In the genomic region with DNA sequence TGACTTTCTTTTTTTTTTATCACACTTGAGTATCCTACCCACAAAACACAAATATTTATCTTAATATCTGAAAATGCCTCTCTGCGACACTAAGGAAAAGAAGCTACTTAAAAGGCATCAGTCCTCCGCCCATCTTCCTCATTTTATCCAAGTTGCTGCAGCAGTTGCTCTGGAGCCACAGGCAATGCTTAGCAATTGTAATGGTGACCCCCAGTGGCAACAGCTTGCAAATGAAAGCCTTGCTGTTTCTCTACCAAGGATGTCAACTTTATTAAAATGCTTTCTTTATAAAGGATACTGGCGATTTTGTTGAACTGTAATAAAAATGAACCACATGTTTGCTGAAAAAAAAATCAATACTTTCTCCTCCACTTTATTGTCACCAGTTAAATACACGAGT, we compare ENCODE assay signal across 10 mouse cellular contexts. TPM values are rescaled to one million over a fixed set of nuclear protein-coding genes. Genes with fewer than 3 reads are reported as not detected.
DNase-seq lines count a peak whose midpoint lies in the region; ATAC-seq and TF ChIP-seq lines count a peak whose summit lies in the region.
"Had no signal": no experiment of that assay in that cellular context is flagged by ENCODE, and none has a peak within 500 bp of the region (broad histone marks: within the 10 kb centered on the region; RNA-seq: fewer than 3 reads in every experiment).

No protein-coding gene starts in this region.

- no peak for TF ChIP-seq POLR2A in heart, adult 2 months (IDR thresholded peaks at IDR 0.05; ENCODE audit: insufficient read depth, low read depth, low read length)

- H3K4me2 ChIP-seq in midbrain, embryonic 15.5 days: no peak overlapping the region
- no peak overlapping the region for H3K4me2 ChIP-seq in midbrain, embryonic 11.5 days
- H3K4me2 ChIP-seq in intestine, embryonic 15.5 days (replicated peaks): no peak overlapping the region
- H3K4me2 ChIP-seq: heart, embryonic 15.5 days; midbrain, embryonic 12.5 days had no signal

- H3K4me1 ChIP-seq in heart, adult 2 months (ENCODE audit: control insufficient read depth, insufficient read depth, low read length): no peaks in the 10 kb centered on the region
- no peaks in the 10 kb centered on the region for H3K4me1 ChIP-seq in heart, embryonic 10.5 days
- H3K4me1 ChIP-seq in midbrain, embryonic 15.5 days: no peaks in the 10 kb centered on the region
- H3K4me1 ChIP-seq in midbrain, embryonic 10.5 days: no peaks in the 10 kb centered on the region
- no peaks in the 10 kb centered on the region for H3K4me1 ChIP-seq in midbrain, embryonic 11.5 days (ENCODE audit: control insufficient read depth, insufficient read depth, low read length)
- no peaks in the 10 kb centered on the region for H3K4me1 ChIP-seq in intestine, embryonic 15.5 days (replicated peaks)
- H3K4me1 ChIP-seq: heart, embryonic 15.5 days; midbrain, embryonic 12.5 days had no signal

- no peak overlapping the region for H3K9ac ChIP-seq in heart, adult 2 months (ENCODE audit: low read depth, low read length)
- H3K9ac ChIP-seq in midbrain, embryonic 15.5 days: no peak overlapping the region
- no peak overlapping the region for H3K9ac ChIP-seq in midbrain, embryonic 11.5 days (ENCODE audit: low read length)
- no peak overlapping the region for H3K9ac ChIP-seq in intestine, embryonic 15.5 days
- H3K9ac ChIP-seq: heart, embryonic 15.5 days; midbrain, embryonic 12.5 days had no signal

- no peaks in the 10 kb centered on the region for H3K79me2 ChIP-seq in heart, adult 2 months (replicated peaks; ENCODE audit: control insufficient read depth, insufficient read depth, low read length)

- no peak overlapping the region for H3K4me3 ChIP-seq in heart, adult 2 months
- H3K4me3 ChIP-seq in heart, embryonic 10.5 days: no peak overlapping the region
- no peak overlapping the region for H3K4me3 ChIP-seq in midbrain, embryonic 15.5 days
- no peak overlapping the region for H3K4me3 ChIP-seq in midbrain, embryonic 10.5 days
- no peak overlapping the region for H3K4me3 ChIP-seq in midbrain, embryonic 11.5 days (ENCODE audit: low read depth, low read length)
- H3K4me3 ChIP-seq in intestine, embryonic 15.5 days (replicated peaks): no peak overlapping the region
- H3K4me3 ChIP-seq: heart, embryonic 15.5 days; midbrain, embryonic 12.5 days had no signal

- H3K36me3 ChIP-seq in heart, adult 2 months (ENCODE audit: control insufficient read depth, insufficient read depth, low read length): no peaks in the 10 kb centered on the region
- H3K36me3 ChIP-seq in heart, embryonic 10.5 days: no peaks in the 10 kb centered on the region
- no peaks in the 10 kb centered on the region for H3K36me3 ChIP-seq in midbrain, embryonic 15.5 days (replicated peaks)
- H3K36me3 ChIP-seq in midbrain, embryonic 10.5 days: no peaks in the 10 kb centered on the region
- no peaks in the 10 kb centered on the region for H3K36me3 ChIP-seq in midbrain, embryonic 11.5 days (ENCODE audit: control insufficient read depth, insufficient read depth, low read length)
- no peaks in the 10 kb centered on the region for H3K36me3 ChIP-seq in intestine, embryonic 15.5 days
- H3K36me3 ChIP-seq: heart, embryonic 15.5 days; midbrain, embryonic 12.5 days had no signal

- DNase-seq in heart, adult 2 months: no peak
- no peak for DNase-seq in heart, embryonic 10.5 days (ENCODE audit: low spot score)
- DNase-seq in midbrain, embryonic 10.5 days (ENCODE audit: low spot score): no peak
- DNase-seq in forelimb bud, embryonic 11.5 days (ENCODE audit: low read depth, low spot score): peak; percentile 4
- peak; percentile 23 for DNase-seq in right cerebral cortex, postnatal 14 days
- no peak for DNase-seq in midbrain, embryonic 11.5 days (ENCODE audit: low spot score, missing footprints)

- ATAC-seq in midbrain, embryonic 15.5 days (replicated peaks): 0 out of 2 replicates have a peak, but pooled peaks have one; percentile 63
- ATAC-seq in midbrain, embryonic 11.5 days (ENCODE audit: low FRiP score): no peak
- no peak for ATAC-seq in intestine, embryonic 15.5 days

- TF ChIP-seq CTCF in heart, adult 2 months (IDR thresholded peaks at IDR 0.05): peak; percentile 32; the same call in 1 of the 2 replicates

- WGBS in heart, adult 2 months: 29% methylated on average over 4 of the region's 4 CpGs
- WGBS in heart, embryonic 10.5 days: 43% methylated on average over 4 of the region's 4 CpGs
- WGBS in midbrain, embryonic 15.5 days: 43% methylated on average over 4 of the region's 4 CpGs
- 56% methylated on average over 4 of the region's 4 CpGs for WGBS in midbrain, embryonic 10.5 days
- WGBS in midbrain, embryonic 11.5 days: 43% methylated on average over 4 of the region's 4 CpGs
- 42% methylated on average over 4 of the region's 4 CpGs for WGBS in intestine, embryonic 15.5 days

- TF ChIP-seq EP300 in heart, adult 2 months (IDR thresholded peaks at IDR 0.05; ENCODE audit: insufficient read depth, low read depth, low read length): no peak

- H3K27me3 ChIP-seq in heart, adult 2 months (ENCODE audit: control insufficient read depth, insufficient read depth, low read length): no peaks in the 10 kb centered on the region
- no peaks in the 10 kb centered on the region for H3K27me3 ChIP-seq in heart, embryonic 10.5 days (ENCODE audit: insufficient read depth, poor library complexity, severe bottlenecking)
- H3K27me3 ChIP-seq in midbrain, embryonic 15.5 days (replicated peaks): no peaks in the 10 kb centered on the region
- no peaks in the 10 kb centered on the region for H3K27me3 ChIP-seq in midbrain, embryonic 10.5 days (ENCODE audit: low read depth, poor library complexity, severe bottlenecking)
- H3K27me3 ChIP-seq in midbrain, embryonic 11.5 days (ENCODE audit: control insufficient read depth, insufficient read depth, low read length): no peaks in the 10 kb centered on the region
- no peaks in the 10 kb centered on the region for H3K27me3 ChIP-seq in intestine, embryonic 15.5 days (replicated peaks)
- H3K27me3 ChIP-seq: heart, embryonic 15.5 days; midbrain, embryonic 12.5 days had no signal

- H3K9me3 ChIP-seq in heart, embryonic 10.5 days: no peaks in the 10 kb centered on the region
- H3K9me3 ChIP-seq in midbrain, embryonic 15.5 days: no peaks in the 10 kb centered on the region
- H3K9me3 ChIP-seq in midbrain, embryonic 10.5 days (replicated peaks): no peaks in the 10 kb centered on the region
- H3K9me3 ChIP-seq in midbrain, embryonic 11.5 days (ENCODE audit: control insufficient read depth, low read length): no peaks in the 10 kb centered on the region
- no peaks in the 10 kb centered on the region for H3K9me3 ChIP-seq in intestine, embryonic 15.5 days
- H3K9me3 ChIP-seq: heart, embryonic 15.5 days; midbrain, embryonic 12.5 days had no signal

- H3K27ac ChIP-seq in heart, adult 2 months: no peak overlapping the region
- H3K27ac ChIP-seq in heart, embryonic 10.5 days: no peak overlapping the region
- H3K27ac ChIP-seq in midbrain, embryonic 15.5 days: no peak overlapping the region
- no peak overlapping the region for H3K27ac ChIP-seq in midbrain, embryonic 10.5 days (replicated peaks)
- H3K27ac ChIP-seq in midbrain, embryonic 11.5 days (ENCODE audit: low read depth, low read length): no peak overlapping the region
- H3K27ac ChIP-seq in intestine, embryonic 15.5 days: no peak overlapping the region
- H3K27ac ChIP-seq: heart, embryonic 15.5 days; midbrain, embryonic 12.5 days had no signal

- intact Hi-C loops in heart, adult 2 months (cut with DNase I): no loop called here

RNA-seq across cellular contexts. Expression of a gene that starts 2.0 kb away (rescaled TPM):
- total RNA-seq in heart, adult 2 months (2021): not detected
- polyA plus RNA-seq in heart, adult 2 months (2012; rRNA removed): not detected in 2 replicates
- polyA plus RNA-seq in heart, embryonic 10.5 days (2016; fragmentation: Nextera tagmentation; extraction: Ambion mirVana): not detected in 2 replicates
- polyA plus RNA-seq in midbrain, embryonic 15.5 days (2015; fragmentation: Nextera tagmentation; extraction: Ambion mirVana): not detected in 2 replicates
- polyA plus RNA-seq in midbrain, embryonic 10.5 days (2016; fragmentation: Nextera tagmentation; extraction: Ambion mirVana): not detected in 2 replicates
- not detected in 2 replicates for polyA plus RNA-seq in midbrain, embryonic 11.5 days (2014; fragmentation: Nextera tagmentation; extraction: Ambion mirVana)
- polyA plus RNA-seq in intestine, embryonic 15.5 days (2015; fragmentation: Nextera tagmentation; extraction: Ambion mirVana): not detected in 2 replicates
- polyA plus RNA-seq: heart, embryonic 15.5 days; midbrain, embryonic 12.5 days had no signal

Comparison
In these comparisons a context has a peak if more than half of its experiments do, and no peak if none do; other contexts are left out.
1. DNase-seq: peak in forelimb bud, embryonic 11.5 days (single experiment) and right cerebral cortex, postnatal 14 days (single experiment); none in heart, adult 2 months (0 of 2), heart, embryonic 10.5 days (single experiment), midbrain, embryonic 10.5 days (single experiment) and midbrain, embryonic 11.5 days (single experiment).